Mouse (Mus musculus) thymus, postnatal 4 days (tissue): ENCODE measurements around the gene Btbd35f16.
"Not testable (repeated sequence)": the region's sequence is repeated elsewhere in the genome, so short reads cannot be mapped to it uniquely, and the experiment has no call there.

Source experiments
- DNase-seq: peaks from one replicate; pipeline ENCODE4 v3.0.0; 2021

Gene Btbd35f16

DNA sequence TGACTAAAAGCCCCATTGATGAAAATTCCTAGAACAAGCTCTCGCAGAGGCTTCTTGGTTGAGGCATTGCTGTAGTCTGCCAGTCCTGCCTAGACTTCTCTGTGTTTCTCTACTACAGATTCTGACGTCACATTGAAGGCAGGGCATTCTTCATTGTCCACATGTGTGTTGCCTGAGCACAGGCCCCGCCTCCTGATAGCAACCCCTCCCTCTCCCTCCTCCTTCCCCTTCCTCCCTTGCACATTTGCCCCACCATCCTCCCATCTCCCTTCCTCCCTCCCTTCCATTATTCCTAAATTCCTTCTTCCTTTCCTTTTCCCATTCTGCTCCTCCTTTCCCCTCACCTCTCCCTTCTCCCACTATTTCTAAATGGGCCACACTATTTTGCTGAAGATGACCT, at the start of gene Btbd35f16:
Gene Btbd35f16, minus strand, starts transcription at position 101 of the 400 bp plus-strand sequence.
- DNase-seq: not testable (repeated sequence)
